Mouse (Mus musculus) heart, adult 2 months (tissue): ENCODE measurements around the gene Fshr.

Source experiments
- CTCF ChIP-seq: fragments of 200-600 bp; IDR thresholded peaks from 2 replicates; pipeline ENCODE4 v1.8.1; 2022; ENCODE audit warnings: antibody characterized with exemption, mild to moderate bottlenecking, moderate library complexity
- EP300 ChIP-seq: fragments of 200-500 bp; IDR thresholded peaks from 2 replicates; pipeline ENCODE4 v1.6.1; 2011; ENCODE audit warnings: low read depth, low read length, control low read depth; ENCODE audit not compliant: insufficient read depth
- POLR2A ChIP-seq: fragments of 200-500 bp; IDR thresholded peaks from 2 replicates; pipeline ENCODE4 v1.6.1; 2011; ENCODE audit warnings: mild to moderate bottlenecking, low read depth, low read length, control low read depth; ENCODE audit not compliant: insufficient read depth

- TF ChIP-seq EP300: no peak
- TF ChIP-seq POLR2A: no peak
- TF ChIP-seq CTCF: no peak
These were observed 164.4 kb downstream of the Fshr start for GRCm38 (mm10) chr17:89036049-89036448.
